9 mouse cellular contexts compared by ENCODE assay signal in genomic region chrX:52164738-52165554, GRCm38 (mm10). TPM values are rescaled to one million over a fixed set of nuclear protein-coding genes. Genes with fewer than 3 reads are reported as not detected.
DNase-seq lines count a peak whose midpoint lies in the region; ATAC-seq lines count a peak whose summit lies in the region.
"Had no signal": no experiment of that assay in that cellular context is flagged by ENCODE, and none has a peak within 500 bp of the region (broad histone marks: within the 10 kb centered on the region; RNA-seq: fewer than 3 reads in every experiment).

TSS of gene Gpc4 (minus strand) at chrX:52165252.

- H3K9me3 ChIP-seq in embryonic facial prominence, embryonic 14.5 days (ENCODE audit: control insufficient read depth, low read length) = no peaks in the 10 kb centered on the region
- H3K9me3 ChIP-seq in limb, embryonic 15.5 days = no peaks in the 10 kb centered on the region
- no peaks in the 10 kb centered on the region for H3K9me3 ChIP-seq in midbrain, embryonic 15.5 days
- no peaks in the 10 kb centered on the region for H3K9me3 ChIP-seq in stomach, embryonic 16.5 days (replicated peaks; ENCODE audit: control insufficient read depth, low read length)

- peak; percentile 95 for ATAC-seq in embryonic facial prominence, embryonic 14.5 days (ENCODE audit: low read depth)
- ATAC-seq in limb, embryonic 15.5 days (ENCODE audit: insufficient number of reproducible peaks, low FRiP score, low TSS enrichment, low read depth) = peak; percentile 89
- peak; percentile 92 for ATAC-seq in midbrain, embryonic 15.5 days (replicated peaks)
- peak; percentile 95 for ATAC-seq in stomach, embryonic 16.5 days (ENCODE audit: insufficient read depth, low FRiP score)

- H3K4me2 ChIP-seq in embryonic facial prominence, embryonic 14.5 days (ENCODE audit: low read depth, low read length) = peak within 1 kb of the TSS; percentile 63
- H3K4me2 ChIP-seq in limb, embryonic 15.5 days = peak within 1 kb of the TSS; percentile 51
- peak within 1 kb of the TSS; percentile 82 for H3K4me2 ChIP-seq in midbrain, embryonic 15.5 days
- peak within 1 kb of the TSS; percentile 59 for H3K4me2 ChIP-seq in stomach, embryonic 16.5 days (ENCODE audit: low read depth, low read length)

- peak within 1 kb of the TSS; percentile 54 for H3K27ac ChIP-seq in embryonic facial prominence, embryonic 14.5 days (replicated peaks; ENCODE audit: low read depth, low read length)
- H3K27ac ChIP-seq in limb, embryonic 15.5 days = peak within 1 kb of the TSS; percentile 84
- H3K27ac ChIP-seq in midbrain, embryonic 15.5 days = no peak within 1 kb of the TSS
- peak within 1 kb of the TSS; percentile 16; the same call in 1 of the 2 replicates for H3K27ac ChIP-seq in stomach, embryonic 16.5 days (ENCODE audit: low read length)

- H3K36me3 ChIP-seq in embryonic facial prominence, embryonic 14.5 days (ENCODE audit: control insufficient read depth, insufficient read depth, low read length) = no peaks in the 10 kb centered on the region
- H3K36me3 ChIP-seq in limb, embryonic 15.5 days = no peaks in the 10 kb centered on the region
- H3K36me3 ChIP-seq in midbrain, embryonic 15.5 days (replicated peaks) = no peaks in the 10 kb centered on the region
- H3K36me3 ChIP-seq in stomach, embryonic 16.5 days (ENCODE audit: control insufficient read depth, insufficient read depth, low read length) = no peaks in the 10 kb centered on the region

- 38% methylated on average over 25 of the region's 76 CpGs for WGBS in embryonic facial prominence, embryonic 14.5 days
- WGBS in limb, embryonic 15.5 days = 22% methylated on average over 67 of the region's 76 CpGs
- WGBS in midbrain, embryonic 15.5 days = 22% methylated on average over 69 of the region's 76 CpGs
- 19% methylated on average over 34 of the region's 76 CpGs for WGBS in stomach, embryonic 16.5 days

- 0 out of 2 replicates have a peak, but pooled peaks cover 3% of the 10 kb centered on the region for H3K27me3 ChIP-seq in embryonic facial prominence, embryonic 14.5 days (replicated peaks; ENCODE audit: control insufficient read depth, insufficient read depth, low read length)
- peaks cover 4% of the 10 kb centered on the region; the same call in 1 of the 2 replicates for H3K27me3 ChIP-seq in limb, embryonic 15.5 days
- peaks cover 2% of the 10 kb centered on the region for H3K27me3 ChIP-seq in midbrain, embryonic 15.5 days (replicated peaks)
- no peaks in the 10 kb centered on the region; the same call in 1 of the 2 replicates for H3K27me3 ChIP-seq in stomach, embryonic 16.5 days (ENCODE audit: control insufficient read depth, insufficient read depth, low read length)
- H3K27me3 ChIP-seq: CH12.LX had no signal

- peak within 1 kb of the TSS; percentile 58 for H3K4me3 ChIP-seq in embryonic facial prominence, embryonic 14.5 days (ENCODE audit: low read depth, low read length)
- peak within 1 kb of the TSS; percentile 59 for H3K4me3 ChIP-seq in limb, embryonic 15.5 days
- H3K4me3 ChIP-seq in midbrain, embryonic 15.5 days = peak within 1 kb of the TSS; percentile 53
- peak within 1 kb of the TSS; percentile 63 for H3K4me3 ChIP-seq in stomach, embryonic 16.5 days (replicated peaks; ENCODE audit: low read length)

- DNase-seq in spleen, postnatal 10 days (ENCODE audit: low spot score in 2 of 2) = peak; percentile 24 to 55
- DNase-seq in spleen, adult 12 weeks (ENCODE audit: low spot score) = no peak
- DNase-seq in embryonic facial prominence, embryonic 14.5 days (ENCODE audit: low spot score) = peak; percentile 90
- peak; percentile 66 for DNase-seq in heart, adult 9 months (ENCODE audit: low spot score in 2 of 2)
- DNase-seq in kidney, adult 8-10 months = peak; percentile 79 to 81

- H3K4me1 ChIP-seq in embryonic facial prominence, embryonic 14.5 days (ENCODE audit: control insufficient read depth, insufficient read depth, low read length) = peaks cover 7% of the 10 kb centered on the region; the same call in 1 of the 2 replicates
- H3K4me1 ChIP-seq in limb, embryonic 15.5 days = peaks cover 5% of the 10 kb centered on the region; the same call in 1 of the 2 replicates
- peaks cover 7% of the 10 kb centered on the region for H3K4me1 ChIP-seq in midbrain, embryonic 15.5 days
- H3K4me1 ChIP-seq in stomach, embryonic 16.5 days (ENCODE audit: control insufficient read depth, insufficient read depth, low read length) = no peaks in the 10 kb centered on the region

- peak within 1 kb of the TSS; percentile 71 for H3K9ac ChIP-seq in embryonic facial prominence, embryonic 14.5 days (ENCODE audit: low read depth, low read length)
- peak within 1 kb of the TSS; percentile 65 for H3K9ac ChIP-seq in limb, embryonic 15.5 days
- H3K9ac ChIP-seq in midbrain, embryonic 15.5 days = peak within 1 kb of the TSS; percentile 41
- peak within 1 kb of the TSS; percentile 71 for H3K9ac ChIP-seq in stomach, embryonic 16.5 days (ENCODE audit: low read length)

RNA-seq across cellular contexts. Expression of gene Gpc4, which starts in this region (rescaled TPM):
- polyA plus RNA-seq in embryonic facial prominence, embryonic 14.5 days (2014; fragmentation: Nextera tagmentation; extraction: Ambion mirVana) = 67.0 and 68.1 TPM in 2 replicates
- 102 and 105 TPM in 2 replicates for polyA plus RNA-seq in limb, embryonic 15.5 days (2015; fragmentation: Nextera tagmentation; extraction: Ambion mirVana)
- 9.6 and 11.3 TPM in 2 replicates for polyA plus RNA-seq in midbrain, embryonic 15.5 days (2015; fragmentation: Nextera tagmentation; extraction: Ambion mirVana)
- polyA plus RNA-seq in stomach, embryonic 16.5 days (2015; fragmentation: Nextera tagmentation; extraction: Ambion mirVana) = 44.4 and 47.0 TPM in 2 replicates
